Comparison of ENCODE assay signal across 8 mouse cellular contexts in the genomic region with DNA sequence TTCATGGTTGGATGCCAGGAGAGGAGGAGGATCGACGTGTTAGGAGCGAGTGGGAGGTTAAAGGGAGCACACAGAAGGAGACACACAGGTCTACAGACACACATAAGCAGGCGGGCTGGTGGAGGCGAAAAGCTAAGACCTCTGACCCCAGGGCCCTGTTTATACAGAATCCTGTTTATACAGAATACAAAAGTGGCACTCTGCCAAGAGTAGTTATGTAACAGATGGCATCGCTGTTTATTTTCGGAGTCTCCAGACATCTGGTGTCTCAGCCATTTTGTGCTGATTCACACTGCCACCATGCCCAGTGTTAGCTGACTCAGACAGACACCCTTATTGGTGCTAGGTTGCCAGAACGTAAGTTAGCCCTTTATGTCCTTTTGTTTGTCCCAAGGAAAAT. TPM values are rescaled to one million over a fixed set of nuclear protein-coding genes. Genes with fewer than 3 reads are reported as not detected.
DNase-seq lines count a peak whose midpoint lies in the region; ATAC-seq lines count a peak whose summit lies in the region.

No protein-coding gene starts in this region.

- DNase-seq in kidney, adult 9 months = peak; percentile 88
- peak; percentile 87 for DNase-seq in brain, adult 2 months (ENCODE audit: low read depth, low spot score)
- peak; percentile 67 for DNase-seq in layer of hippocampus, adult 9-11 months
- no peak for DNase-seq in urinary bladder, postnatal 10 days (ENCODE audit: low spot score)
- no peak for DNase-seq in spleen, adult 12 weeks (ENCODE audit: low spot score)

- H3K4me3 ChIP-seq in kidney, embryonic 15.5 days (replicated peaks) = no peak overlapping the region

- H3K36me3 ChIP-seq in kidney, embryonic 15.5 days = no peaks in the 10 kb centered on the region

- no peaks in the 10 kb centered on the region for H3K27me3 ChIP-seq in kidney, embryonic 15.5 days

- H3K9ac ChIP-seq in kidney, embryonic 15.5 days = no peak overlapping the region

- no peaks in the 10 kb centered on the region for H3K9me3 ChIP-seq in kidney, embryonic 15.5 days (replicated peaks)

- no peak overlapping the region for H3K4me2 ChIP-seq in kidney, embryonic 15.5 days

- 56% methylated on average over 8 of the region's 8 CpGs for WGBS in kidney, embryonic 15.5 days

- H3K27ac ChIP-seq in kidney, embryonic 15.5 days = no peak overlapping the region

- 0 out of 2 replicates have a peak, but pooled peaks cover 6% of the 10 kb centered on the region for H3K4me1 ChIP-seq in kidney, embryonic 15.5 days

- ATAC-seq in kidney, embryonic 15.5 days (replicated peaks; ENCODE audit: low FRiP score) = no peak
- 0 out of 2 replicates have a peak, but pooled peaks have one; percentile 42 for ATAC-seq in erythroid progenitor cell, adult 5-6 weeks (replicated peaks; ENCODE audit: low FRiP score, poor library complexity, severe bottlenecking)
- ATAC-seq in monocyte, adult 5-6 weeks (replicated peaks; ENCODE audit: insufficient number of reproducible peaks, low FRiP score, low TSS enrichment, poor library complexity, severe bottlenecking) = peak; percentile 62; the same call in 1 of the 2 replicates

RNA-seq across cellular contexts. Expression of gene Dock8, which starts 18.0 kb away (rescaled TPM):
- 3.7 and 4.2 TPM in 2 replicates for polyA plus RNA-seq in kidney, embryonic 15.5 days (2015; fragmentation: Nextera tagmentation; extraction: Ambion mirVana)
- total RNA-seq in erythroid progenitor cell, adult 5-6 weeks (2015; ENCODE audit: low replicate concordance) = 28.1 and 33.5 TPM in 2 replicates
- total RNA-seq in erythroid progenitor cell, adult 5-6 weeks (2017; ENCODE audit: low replicate concordance) = 14.5 and 68.5 TPM in 2 replicates
- 92.8 to 147 TPM (median 110 TPM) in 3 replicates for total RNA-seq in monocyte, adult 5-6 weeks (2017)

RNA-seq across cellular contexts. Expression of gene Cbwd1, which starts 19.9 kb away (rescaled TPM):
- polyA plus RNA-seq in kidney, embryonic 15.5 days (2015; fragmentation: Nextera tagmentation; extraction: Ambion mirVana) = 21.8 and 24.5 TPM in 2 replicates
- 8.3 and 8.8 TPM in 2 replicates for total RNA-seq in erythroid progenitor cell, adult 5-6 weeks (2015; ENCODE audit: low replicate concordance)
- 19.4 and 21.6 TPM in 2 replicates for total RNA-seq in erythroid progenitor cell, adult 5-6 weeks (2017; ENCODE audit: low replicate concordance)
- 10.2 to 30.6 TPM (median 17.2 TPM) in 3 replicates for total RNA-seq in monocyte, adult 5-6 weeks (2017)

Comparison
In these comparisons a context has a peak if more than half of its experiments do, and no peak if none do; other contexts are left out.
1. DNase-seq: peak in kidney, adult 9 months (single experiment), brain, adult 2 months (single experiment) and layer of hippocampus, adult 9-11 months (single experiment); none in urinary bladder, postnatal 10 days (single experiment) and spleen, adult 12 weeks (single experiment).